Mouse (Mus musculus): ENCODE data around the gene Usmg5.
"Not testable (repeated sequence)": the region's sequence is repeated elsewhere in the genome, so short reads cannot be mapped to it uniquely, and the experiment has no call there.

Gene Usmg5

GRCm38 (mm10) chr19:47090550-47091156, at the start of gene Usmg5, which contains the start of gene Pdcd11:
Gene Usmg5, minus strand, starts transcription at chr19:47090647.
Gene Pdcd11, plus strand, starts transcription at chr19:47090768.
- DNase-seq (ENCODE audit: low read depth, low spot score): peak; percentile 96

- DNase-seq (ENCODE audit: low read depth, low spot score): not testable (repeated sequence)
These were observed 49.2 kb upstream of the Usmg5 start for GRCm38 (mm10) chr19:47139611-47140010.

- DNase-seq (ENCODE audit: low read depth, low spot score): peak; percentile 79
These were observed 47.4 kb upstream of the Usmg5 start, which contains the start of gene Calhm2 for GRCm38 (mm10) chr19:47137771-47138421. Gene Calhm2, minus strand, starts transcription at chr19:47138294.

- peak; percentile 83 for DNase-seq (ENCODE audit: low read depth, low spot score)
These were observed 46.7 kb upstream of the Usmg5 start for GRCm38 (mm10) chr19:47137051-47137581.

GRCm38 (mm10) chr19:47136170-47136569, 45.7 kb upstream of the Usmg5 start:
- no peak for DNase-seq (ENCODE audit: low read depth, low spot score)

- DNase-seq (ENCODE audit: low read depth, low spot score): no peak
These were observed 45.1 kb upstream of the Usmg5 start for GRCm38 (mm10) chr19:47135568-47135967.

GRCm38 (mm10) chr19:47133161-47133560, 42.7 kb upstream of the Usmg5 start:
- DNase-seq (ENCODE audit: low read depth, low spot score): peak; percentile 92

GRCm38 (mm10) chr19:47130551-47131125, 40.2 kb upstream of the Usmg5 start:
- DNase-seq (ENCODE audit: low read depth, low spot score): no peak

- no peak for DNase-seq (ENCODE audit: low read depth, low spot score)
These were observed 38.4 kb upstream of the Usmg5 start for GRCm38 (mm10) chr19:47128835-47129234.

GRCm38 (mm10) chr19:47128164-47128563, 37.7 kb upstream of the Usmg5 start:
- DNase-seq (ENCODE audit: low read depth, low spot score): no peak

GRCm38 (mm10) chr19:47122802-47123201, 32.4 kb upstream of the Usmg5 start:
- DNase-seq (ENCODE audit: low read depth, low spot score): peak; percentile 63

GRCm38 (mm10) chr19:47121054-47121453, 30.6 kb upstream of the Usmg5 start:
- DNase-seq (ENCODE audit: low read depth, low spot score): peak; percentile 51

GRCm38 (mm10) chr19:47118634-47119033, 28.2 kb upstream of the Usmg5 start:
- DNase-seq (ENCODE audit: low read depth, low spot score): no peak

GRCm38 (mm10) chr19:47104641-47105271, 14.3 kb upstream of the Usmg5 start:
- no peak for DNase-seq (ENCODE audit: low read depth, low spot score)

- DNase-seq (ENCODE audit: low read depth, low spot score): no peak
These were observed 10.6 kb upstream of the Usmg5 start for GRCm38 (mm10) chr19:47101080-47101479.

GRCm38 (mm10) chr19:47089718-47090525, 525 bp downstream of the Usmg5 start:
- peak; percentile 40 for DNase-seq (ENCODE audit: low read depth, low spot score)

GRCm38 (mm10) chr19:47088226-47088625, 2.2 kb downstream of the Usmg5 start:
- DNase-seq (ENCODE audit: low read depth, low spot score): no peak

GRCm38 (mm10) chr19:47067924-47068611, 22.4 kb downstream of the Usmg5 start:
- peak; percentile 94 for DNase-seq (ENCODE audit: low read depth, low spot score)

GRCm38 (mm10) chr19:47067096-47067882, 23.2 kb downstream of the Usmg5 start, which contains the start of gene Taf5:
Gene Taf5, plus strand, starts transcription at chr19:47067746.
- DNase-seq (ENCODE audit: low read depth, low spot score): peak; percentile 99

GRCm38 (mm10) chr19:47065860-47066259, 24.6 kb downstream of the Usmg5 start:
- DNase-seq (ENCODE audit: low read depth, low spot score): no peak

All from A20 (cell line).